Comparison of ENCODE assay signal across 9 mouse cellular contexts in genomic region chr4:156070276-156070675, GRCm38 (mm10). TPM values are rescaled to one million over a fixed set of nuclear protein-coding genes. Genes with fewer than 3 reads are reported as not detected.
DNase-seq lines count a peak whose midpoint lies in the region; ATAC-seq and TF ChIP-seq lines count a peak whose summit lies in the region.
"Had no signal": no experiment of that assay in that cellular context is flagged by ENCODE, and none has a peak within 500 bp of the region (broad histone marks: within the 10 kb centered on the region; RNA-seq: fewer than 3 reads in every experiment).

No protein-coding gene starts in this region.

- no peaks in the 10 kb centered on the region for H3K9me3 ChIP-seq in intestine, embryonic 16.5 days (ENCODE audit: control insufficient read depth, low read length)
- no peaks in the 10 kb centered on the region for H3K9me3 ChIP-seq in intestine, postnatal 0 days (ENCODE audit: control insufficient read depth)
- no peaks in the 10 kb centered on the region for H3K9me3 ChIP-seq in embryonic facial prominence, embryonic 10.5 days
- H3K9me3 ChIP-seq in limb, embryonic 13.5 days: no peaks in the 10 kb centered on the region

- peaks cover 13% of the 10 kb centered on the region for H3K4me1 ChIP-seq in intestine, embryonic 16.5 days (ENCODE audit: control insufficient read depth, insufficient read depth, low read length)
- no peaks in the 10 kb centered on the region for H3K4me1 ChIP-seq in intestine, postnatal 0 days (replicated peaks; ENCODE audit: control insufficient read depth, insufficient read depth, low read length)
- peaks cover 21% of the 10 kb centered on the region for H3K4me1 ChIP-seq in embryonic facial prominence, embryonic 10.5 days
- H3K4me1 ChIP-seq in limb, embryonic 13.5 days: peaks cover 21% of the 10 kb centered on the region

- no peak overlapping the region for H3K9ac ChIP-seq in intestine, embryonic 16.5 days (ENCODE audit: low read depth, low read length)
- H3K9ac ChIP-seq in intestine, postnatal 0 days (ENCODE audit: low read depth, low read length): no peak overlapping the region
- peak overlapping the region; percentile 45; the same call in 1 of the 2 replicates for H3K9ac ChIP-seq in limb, embryonic 13.5 days

- WGBS in intestine, embryonic 16.5 days: 74% methylated on average over 6 of the region's 6 CpGs
- 67% methylated on average over 6 of the region's 6 CpGs for WGBS in intestine, postnatal 0 days
- 34% methylated on average over 6 of the region's 6 CpGs for WGBS in embryonic facial prominence, embryonic 10.5 days
- WGBS in limb, embryonic 13.5 days: 36% methylated on average over 6 of the region's 6 CpGs

- peak; percentile 31 for DNase-seq in CD4-positive helper T cell, adult 2 months (ENCODE audit: low read depth, low spot score)
- DNase-seq in embryonic facial prominence, embryonic 10.5 days (ENCODE audit: low spot score): peak; percentile 13
- DNase-seq in right cerebral cortex, postnatal 14 days: no peak
- no peak for DNase-seq in adrenal gland, adult 18-20 months (ENCODE audit: low spot score in 2 of 2)
- DNase-seq in c-Kit-positive CD71-positive TER-119-positive erythroid progenitor cells, embryonic 14.5 days (ENCODE audit: low spot score): no peak
- DNase-seq: heart, postnatal 36 days had no signal

- 0 out of 2 replicates have a peak, but pooled peaks have one; percentile 7 for ATAC-seq in intestine, embryonic 16.5 days
- ATAC-seq in intestine, postnatal 0 days: no peak
- no peak for ATAC-seq in limb, embryonic 13.5 days (ENCODE audit: low FRiP score, low read depth)

- H3K27me3 ChIP-seq in intestine, embryonic 16.5 days (replicated peaks; ENCODE audit: control insufficient read depth, insufficient read depth, low read length): no peaks in the 10 kb centered on the region
- no peaks in the 10 kb centered on the region for H3K27me3 ChIP-seq in intestine, postnatal 0 days (replicated peaks; ENCODE audit: control insufficient read depth, insufficient read depth, low read length)
- no peaks in the 10 kb centered on the region for H3K27me3 ChIP-seq in embryonic facial prominence, embryonic 10.5 days (replicated peaks; ENCODE audit: low read depth, poor library complexity, severe bottlenecking)
- H3K27me3 ChIP-seq in limb, embryonic 13.5 days: no peaks in the 10 kb centered on the region

- H3K4me3 ChIP-seq in intestine, embryonic 16.5 days (ENCODE audit: low read length): no peak overlapping the region
- no peak overlapping the region for H3K4me3 ChIP-seq in intestine, postnatal 0 days (ENCODE audit: low read depth, low read length)
- peak overlapping the region; percentile 17; the same call in 1 of the 2 replicates for H3K4me3 ChIP-seq in embryonic facial prominence, embryonic 10.5 days
- H3K4me3 ChIP-seq in limb, embryonic 13.5 days: no peak overlapping the region

- H3K27ac ChIP-seq in intestine, embryonic 16.5 days (ENCODE audit: low read length): no peak overlapping the region
- no peak overlapping the region for H3K27ac ChIP-seq in intestine, postnatal 0 days (ENCODE audit: low read depth, low read length)
- H3K27ac ChIP-seq in embryonic facial prominence, embryonic 10.5 days (replicated peaks): peak overlapping the region; percentile 72
- peak overlapping the region; percentile 11; the same call in 1 of the 2 replicates for H3K27ac ChIP-seq in limb, embryonic 13.5 days

- TF ChIP-seq CTCF in intestine, postnatal 0 days (IDR thresholded peaks at IDR 0.05; ENCODE audit: low read depth): no peak

- no peaks in the 10 kb centered on the region for H3K36me3 ChIP-seq in intestine, embryonic 16.5 days (ENCODE audit: control insufficient read depth, insufficient read depth, low read length)
- no peaks in the 10 kb centered on the region for H3K36me3 ChIP-seq in intestine, postnatal 0 days (ENCODE audit: control insufficient read depth, insufficient read depth)
- no peaks in the 10 kb centered on the region for H3K36me3 ChIP-seq in embryonic facial prominence, embryonic 10.5 days (replicated peaks)
- no peaks in the 10 kb centered on the region for H3K36me3 ChIP-seq in limb, embryonic 13.5 days

- no peak overlapping the region for H3K4me2 ChIP-seq in intestine, embryonic 16.5 days (ENCODE audit: low read depth, low read length)
- no peak overlapping the region for H3K4me2 ChIP-seq in intestine, postnatal 0 days (replicated peaks; ENCODE audit: low read depth)
- no peak overlapping the region for H3K4me2 ChIP-seq in limb, embryonic 13.5 days (replicated peaks)

RNA-seq across cellular contexts. Expression of gene Ttll10, which starts 11.1 kb away (rescaled TPM):
- 4.2 and 4.7 TPM in 2 replicates for polyA plus RNA-seq in intestine, embryonic 16.5 days (2015; fragmentation: Nextera tagmentation; extraction: Ambion mirVana)
- polyA plus RNA-seq in intestine, postnatal 0 days (2015; fragmentation: Nextera tagmentation; extraction: Ambion mirVana): 2.1 and 2.6 TPM in 2 replicates
- 0.69 and 0.95 TPM in 2 replicates for polyA plus RNA-seq in embryonic facial prominence, embryonic 10.5 days (2016; fragmentation: Nextera tagmentation; extraction: Ambion mirVana)
- polyA plus RNA-seq in limb, embryonic 13.5 days (2015; fragmentation: Nextera tagmentation; extraction: Ambion mirVana): 0.70 and 1.1 TPM in 2 replicates
- under 1 TPM in 1 of 2 experiments, not detected in 1; 0.35 TPM for total RNA-seq in adrenal gland, adult 18-20 months (2021)
- total RNA-seq: heart, postnatal 36 days had no signal

RNA-seq across cellular contexts. Expression of gene 9430015G10Rik, which starts 39.5 kb away (rescaled TPM):
- 21.4 and 22.3 TPM in 2 replicates for polyA plus RNA-seq in intestine, embryonic 16.5 days (2015; fragmentation: Nextera tagmentation; extraction: Ambion mirVana)
- 3.4 and 3.5 TPM in 2 replicates for polyA plus RNA-seq in intestine, postnatal 0 days (2015; fragmentation: Nextera tagmentation; extraction: Ambion mirVana)
- polyA plus RNA-seq in embryonic facial prominence, embryonic 10.5 days (2016; fragmentation: Nextera tagmentation; extraction: Ambion mirVana): 73.9 and 76.9 TPM in 2 replicates
- polyA plus RNA-seq in limb, embryonic 13.5 days (2015; fragmentation: Nextera tagmentation; extraction: Ambion mirVana): 45.2 and 48.7 TPM in 2 replicates
- 10 to 100 TPM in 1 of 2 experiments, 1 to 10 TPM in 1; 9.6 to 12.9 TPM for total RNA-seq in adrenal gland, adult 18-20 months (2021)

RNA-seq across cellular contexts. Expression of gene Tnfrsf18, which starts 44.3 kb away (rescaled TPM):
- 1.0 and 1.4 TPM in 2 replicates for polyA plus RNA-seq in intestine, embryonic 16.5 days (2015; fragmentation: Nextera tagmentation; extraction: Ambion mirVana)
- polyA plus RNA-seq in intestine, postnatal 0 days (2015; fragmentation: Nextera tagmentation; extraction: Ambion mirVana): 0.55 and 0.56 TPM in 2 replicates
- 1.2 and 1.4 TPM in 2 replicates for polyA plus RNA-seq in embryonic facial prominence, embryonic 10.5 days (2016; fragmentation: Nextera tagmentation; extraction: Ambion mirVana)
- 2.8 and 2.9 TPM in 2 replicates for polyA plus RNA-seq in limb, embryonic 13.5 days (2015; fragmentation: Nextera tagmentation; extraction: Ambion mirVana)
- total RNA-seq in adrenal gland, adult 18-20 months (2021): not detected
- total RNA-seq: heart, postnatal 36 days had no signal

RNA-seq across cellular contexts. Expression of gene Tnfrsf4, which starts 56.6 kb away (rescaled TPM):
- 0.55 and 0.86 TPM in 2 replicates for polyA plus RNA-seq in intestine, embryonic 16.5 days (2015; fragmentation: Nextera tagmentation; extraction: Ambion mirVana)
- 0.14 and 0.35 TPM in 2 replicates for polyA plus RNA-seq in intestine, postnatal 0 days (2015; fragmentation: Nextera tagmentation; extraction: Ambion mirVana)
- polyA plus RNA-seq in embryonic facial prominence, embryonic 10.5 days (2016; fragmentation: Nextera tagmentation; extraction: Ambion mirVana): 1.1 and 1.4 TPM in 2 replicates
- 0.80 and 0.85 TPM in 2 replicates for polyA plus RNA-seq in limb, embryonic 13.5 days (2015; fragmentation: Nextera tagmentation; extraction: Ambion mirVana)
- total RNA-seq in adrenal gland, adult 18-20 months (2021): under 1 TPM; 0.29 to 0.66 TPM

Comparison
In these comparisons a context has a peak if more than half of its experiments do, and no peak if none do; other contexts are left out.
1. H3K27ac ChIP-seq: peak in embryonic facial prominence, embryonic 10.5 days (single experiment) and limb, embryonic 13.5 days (single experiment); none in intestine, embryonic 16.5 days (single experiment) and intestine, postnatal 0 days (single experiment).
2. DNase-seq: peak in CD4-positive helper T cell, adult 2 months (single experiment) and embryonic facial prominence, embryonic 10.5 days (single experiment); none in right cerebral cortex, postnatal 14 days (single experiment), adrenal gland, adult 18-20 months (0 of 2) and c-Kit-positive CD71-positive TER-119-positive erythroid progenitor cells, embryonic 14.5 days (single experiment).